Mouse (Mus musculus) brain, embryonic 18.5 days (tissue): ENCODE results near the gene Irs4.

Experiments
- DNase-seq: peaks from one replicate; pipeline ENCODE4 v3.0.0-alpha.2; 2012; ENCODE audit warnings: low read depth, low spot score

The Irs4 gene

DNA sequence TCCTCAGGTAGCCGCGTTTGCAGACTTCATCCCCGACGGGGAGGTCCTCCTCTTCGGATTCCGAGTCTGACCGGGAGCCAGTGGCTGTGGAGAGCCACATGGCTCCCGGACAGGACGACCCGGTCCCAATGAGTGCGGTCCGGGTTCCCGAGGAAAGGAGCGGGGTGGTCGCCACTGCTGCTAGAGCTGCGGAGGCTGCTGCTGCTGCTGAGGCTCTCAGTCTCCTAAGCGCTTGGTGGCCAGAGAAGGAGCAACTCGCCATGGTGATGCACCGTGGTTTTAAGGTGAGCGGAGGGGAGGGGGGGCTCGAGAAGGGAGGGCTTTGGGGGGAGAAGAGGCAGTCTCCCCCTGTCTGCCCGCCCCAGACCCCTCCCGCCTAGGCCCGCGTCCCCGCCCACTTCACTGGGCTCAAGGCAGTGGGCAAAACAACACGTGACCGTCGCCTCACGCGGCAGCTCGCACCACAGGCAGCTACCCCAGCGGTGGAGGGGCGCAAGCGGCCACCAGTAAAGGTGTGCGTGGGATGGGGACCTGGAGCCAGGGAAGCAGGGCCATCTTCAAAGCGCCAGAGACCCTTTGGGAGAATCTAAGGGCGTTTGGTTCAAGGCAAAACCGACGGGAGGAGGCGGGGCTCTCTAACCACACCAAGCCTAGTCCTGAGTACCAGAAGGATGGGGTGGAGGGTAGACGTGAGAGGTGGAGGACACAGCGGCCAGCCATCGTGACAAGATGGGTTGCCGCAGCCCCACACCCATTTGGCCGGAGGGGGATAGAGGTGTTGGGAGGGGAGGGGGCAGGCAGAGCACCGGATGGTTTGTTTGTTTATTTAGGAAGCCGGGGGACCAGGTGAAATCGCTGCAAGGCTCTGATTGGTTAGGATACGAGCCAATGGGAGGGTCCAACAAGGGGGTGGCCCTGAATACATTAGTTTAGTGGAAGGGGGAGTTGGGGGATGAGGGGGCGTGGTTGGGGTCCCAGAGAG, at the start of gene Irs4:
Irs4 (minus strand) TSS at position 327 of the 982 bp plus-strand sequence.
- DNase-seq: no peak

- no peak for DNase-seq
These were observed 25.3 kb upstream of the Irs4 start for GRCm38 (mm10) chrX:141750360-141750759.

- no peak for DNase-seq
These were observed 4.5 kb upstream of the Irs4 start for GRCm38 (mm10) chrX:141729570-141729969.

DNA sequence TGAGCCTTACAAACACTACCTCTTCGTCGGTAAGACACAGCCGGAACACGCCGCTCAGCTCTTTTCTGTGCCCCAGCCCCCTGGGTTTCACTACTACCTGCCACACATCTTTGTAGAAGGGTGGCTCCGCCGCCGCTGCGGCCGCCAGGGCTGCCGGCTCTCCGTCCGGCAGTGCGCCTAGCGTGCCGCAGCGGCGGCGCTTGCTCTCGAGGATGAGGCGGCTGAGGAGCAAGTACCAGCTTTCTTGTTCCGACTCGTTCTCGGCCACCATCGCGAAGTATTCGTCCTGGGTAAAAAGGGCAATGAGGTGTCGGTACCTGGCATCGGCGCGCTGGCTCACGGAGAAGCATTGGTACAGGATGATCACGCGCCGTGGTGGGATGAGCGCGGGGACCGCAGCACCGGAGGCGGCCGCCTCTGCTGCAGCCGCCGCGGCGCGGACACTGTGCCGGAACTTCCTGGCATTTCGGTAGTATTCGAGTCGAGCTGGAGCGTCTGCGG, 622 bp downstream of the Irs4 start:
- no peak for DNase-seq

DNA sequence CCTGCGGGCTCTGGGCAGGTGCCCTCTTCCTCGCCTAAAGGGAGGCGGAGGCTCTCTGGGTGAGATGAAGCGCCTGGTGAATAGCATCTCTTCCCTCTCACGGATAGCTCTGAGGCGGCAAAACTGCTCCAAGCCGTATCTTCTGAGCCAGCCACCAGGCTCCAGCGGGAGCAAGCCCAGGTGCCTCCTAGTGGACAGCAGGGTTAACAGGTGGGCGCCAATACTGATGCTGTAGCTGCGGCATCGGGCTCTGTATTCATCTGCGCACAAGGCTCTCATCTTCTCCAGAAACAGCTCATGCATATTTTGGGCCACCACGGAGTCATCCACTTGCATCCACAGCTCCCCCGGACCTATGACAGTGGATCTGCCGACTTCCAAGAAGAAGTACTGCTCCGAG, 1.1 kb downstream of the Irs4 start:
- DNase-seq: no peak

DNA sequence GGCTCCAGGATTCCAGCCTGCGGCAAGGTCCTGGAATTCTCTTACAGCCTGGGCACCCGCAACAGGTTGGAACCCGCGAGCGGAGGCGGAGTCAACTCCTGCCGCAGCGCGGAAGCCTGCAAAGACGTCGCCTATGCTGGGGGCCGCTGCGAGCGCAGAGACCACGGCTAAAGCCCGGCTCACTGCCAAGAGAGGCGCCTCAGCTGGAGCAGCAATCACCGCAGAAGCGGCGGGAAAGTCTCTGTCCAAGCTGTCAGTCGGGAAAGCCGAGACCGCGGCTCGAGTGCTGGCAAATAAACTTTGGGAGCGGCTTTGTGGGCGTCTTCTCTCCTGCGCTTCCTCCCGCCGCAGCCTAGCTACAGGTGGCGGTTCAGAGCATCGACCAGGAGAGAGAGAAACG, 3.3 kb downstream of the Irs4 start:
- no peak for DNase-seq
